Mouse (Mus musculus) heart, embryonic 11.5 days (tissue): Measurements from ENCODE around the gene Gstp2. TPM values are rescaled to one million over a fixed set of nuclear protein-coding genes. Genes with fewer than 3 reads are reported as not detected.
A peak's percentile ranks its signal among the peaks of the same experiment; 100 is the strongest.

Source experiments
- ATAC-seq: fragments of 200-750 bp; cut with Nextera tagmentation; replicated peaks from 2 replicates; pipeline ENCODE4 v1.8.0; 2017; ENCODE audit warnings: moderate library complexity; ENCODE audit not compliant: insufficient number of reproducible peaks, low FRiP score, low TSS enrichment
- H3K27ac ChIP-seq: fragments of 300-500 bp; sonication (generic); 2 replicates; pipeline ENCODE4 v1.5.1; 2014; ENCODE audit warnings: mild to moderate bottlenecking, low read depth, low read length
- H3K27me3 ChIP-seq: fragments of 300-500 bp; sonication (generic); 2 replicates; pipeline ENCODE4 v1.6.1; 2014; ENCODE audit warnings: mild to moderate bottlenecking, low read length, mixed read lengths; ENCODE audit not compliant: control insufficient read depth, insufficient read depth
- H3K36me3 ChIP-seq: fragments of 300-500 bp; sonication (generic); 2 replicates; pipeline ENCODE4 v1.6.1; 2014; ENCODE audit warnings: mild to moderate bottlenecking, low read length, moderate library complexity, mixed read lengths; ENCODE audit not compliant: control insufficient read depth, insufficient read depth
- H3K4me1 ChIP-seq: fragments of 300-500 bp; sonication (generic); 2 replicates; pipeline ENCODE4 v1.6.1; 2014; ENCODE audit warnings: low read length; ENCODE audit not compliant: control insufficient read depth, insufficient read depth
- H3K4me2 ChIP-seq: fragments of 300-500 bp; sonication (generic); 2 replicates; pipeline ENCODE4 v1.6.1; 2014; ENCODE audit warnings: mild to moderate bottlenecking, moderate library complexity
- H3K4me3 ChIP-seq: fragments of 300-500 bp; sonication (generic); 2 replicates; pipeline ENCODE4 v1.5.1; 2014; ENCODE audit warnings: low read depth, low read length
- H3K9ac ChIP-seq: fragments of 300-500 bp; sonication (generic); 2 replicates; pipeline ENCODE4 v1.6.1; 2014; ENCODE audit warnings: mild to moderate bottlenecking, low read depth, low read length, moderate library complexity
- H3K9me3 ChIP-seq: fragments of 300-500 bp; sonication (generic); replicated peaks from 2 replicates; pipeline ENCODE4 v1.6.1; 2016; ENCODE audit warnings: low read length; ENCODE audit not compliant: control insufficient read depth
- WGBS: fragments of 180-500 bp; shearing (Covaris S2); extraction: QIAGEN DNeasy Blood & Tissue Kit; methylation state at CpG from one replicate; pipeline ENCODE4 v1.1.7; 2014; ENCODE audit not compliant: insufficient replicate concordance; 5-methylcytosine and 5-hydroxymethylcytosine counted together
- polyA plus RNA-seq: library from polyadenylated mRNA; unstranded; fragments of >200 nt; fragmentation: Nextera tagmentation; extraction: Ambion mirVana; gene quantifications from 2 replicates; pipeline ENCODE4 v1.2.1, GENCODE M21; 2014

Gstp2 gene
- 2.9 and 3.4 TPM in 2 replicates for polyA plus RNA-seq

DNA sequence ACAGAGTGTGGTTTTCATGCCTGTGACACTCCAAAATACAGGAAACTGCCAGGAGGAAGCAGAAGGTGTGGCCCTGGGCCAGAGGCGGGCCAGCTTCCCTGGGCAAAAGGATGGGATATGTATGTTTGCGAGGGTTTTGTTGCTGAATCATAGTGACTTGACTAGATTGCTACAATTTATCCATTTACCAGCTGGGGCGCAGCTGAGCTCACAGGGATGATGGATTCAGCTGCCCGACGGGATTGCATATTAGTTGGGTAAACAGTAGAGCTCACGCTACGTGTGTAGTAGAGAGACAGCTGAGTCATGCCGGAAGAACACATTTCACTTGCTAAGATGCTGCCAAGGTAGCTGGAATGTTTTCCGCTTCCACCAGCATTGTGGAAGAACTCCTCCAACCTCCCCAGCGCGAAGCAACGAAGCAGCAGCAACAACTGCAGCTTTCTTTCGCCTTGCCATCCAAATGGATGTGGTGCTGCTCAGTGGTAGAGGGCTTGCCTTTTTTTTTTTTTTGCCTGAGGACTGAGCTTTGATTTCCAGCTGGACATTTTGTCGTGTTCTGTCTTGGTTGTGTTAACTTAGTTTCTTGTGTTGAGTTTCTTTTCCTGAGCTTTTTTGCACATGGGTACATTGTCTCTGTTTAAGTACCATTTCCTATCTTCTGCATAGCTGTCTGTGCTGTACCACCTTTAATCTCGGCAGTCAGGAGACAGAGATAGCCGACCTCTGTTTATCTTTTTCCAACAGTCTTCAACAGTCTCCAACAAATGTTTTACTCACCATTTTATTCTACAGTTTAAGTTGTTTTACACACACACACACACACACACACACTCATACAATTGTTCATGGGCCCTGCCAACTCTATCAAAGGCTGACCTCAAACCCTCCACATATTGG, at the start of gene Gstp2:
Gstp2 (minus strand) TSS at position 58 of the 900 bp plus-strand sequence.
- Histone ChIP-seq H3K4me2 (peak within 1 kb of the TSS; percentile 31), H3K4me3 (no peak within 1 kb of the TSS), H3K4me1 (no peaks in the 10 kb centered on the region), H3K27me3 (no peaks in the 10 kb centered on the region), H3K9ac (no peak within 1 kb of the TSS), H3K9me3 (no peaks in the 10 kb centered on the region), H3K36me3 (no peaks in the 10 kb centered on the region), H3K27ac (no peak within 1 kb of the TSS)
- 46% methylated on average over 16 of the region's 16 CpGs for WGBS
- ATAC-seq: peak; percentile 52; the same call in 1 of the 2 replicates

DNA sequence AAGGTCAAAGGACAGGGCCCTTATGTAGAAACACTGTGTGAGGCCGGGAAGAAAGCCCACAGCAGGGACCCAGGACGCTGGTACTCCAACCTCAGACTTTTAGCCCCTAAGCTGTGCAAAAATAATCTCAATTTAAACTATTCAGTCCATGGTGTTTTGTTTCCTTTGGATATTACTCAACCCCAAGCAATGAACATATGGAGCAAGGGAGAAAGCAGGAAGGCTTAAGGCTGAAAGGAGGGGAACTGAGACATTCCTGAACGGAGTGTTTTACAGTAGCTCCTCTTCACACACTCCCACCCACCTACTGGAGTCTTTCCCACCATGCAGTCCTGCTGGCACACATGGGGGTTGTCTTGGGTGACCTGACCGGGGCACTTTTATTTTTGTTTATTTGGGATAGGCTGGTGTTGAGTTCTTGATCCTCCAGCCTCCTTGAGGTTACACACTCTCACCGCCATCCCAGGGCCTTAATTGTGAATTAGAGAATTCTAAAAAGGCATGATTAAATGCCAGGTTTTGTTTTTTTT, 49.0 kb upstream of the Gstp2 start:
- 71% methylated on average over 5 of the region's 5 CpGs for WGBS
- no peak for ATAC-seq
- no peak overlapping the region for H3K4me2 ChIP-seq
- H3K4me3 ChIP-seq: no peak overlapping the region
- H3K27me3 ChIP-seq: peaks cover 4% of the 10 kb centered on the region
- H3K4me1 ChIP-seq: peaks cover 24% of the 10 kb centered on the region
- no peaks in the 10 kb centered on the region for H3K9me3 ChIP-seq
- H3K9ac ChIP-seq: no peak overlapping the region
- no peak overlapping the region for H3K27ac ChIP-seq
- no peaks in the 10 kb centered on the region for H3K36me3 ChIP-seq

DNA sequence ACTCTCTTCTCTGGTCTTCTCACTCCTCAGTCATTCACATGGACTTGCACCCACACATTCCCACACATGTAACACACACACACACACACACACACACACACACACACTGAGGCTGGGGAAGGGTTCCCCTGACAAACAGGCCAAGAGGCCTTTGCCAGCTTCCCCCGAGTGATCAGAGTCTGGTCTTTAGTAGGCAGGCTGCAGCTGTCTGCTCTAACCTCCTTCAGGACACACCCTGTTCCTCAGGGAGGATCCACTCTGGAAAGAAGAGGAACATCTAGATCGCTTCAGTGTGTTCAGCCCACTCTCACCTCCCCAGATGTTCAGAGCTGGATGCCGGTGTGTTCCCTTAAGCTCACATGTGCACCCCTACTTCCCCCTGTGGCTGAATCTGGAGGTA, 48.5 kb upstream of the Gstp2 start:
- H3K4me1 ChIP-seq: peaks cover 19% of the 10 kb centered on the region
- ATAC-seq: no peak
- H3K36me3 ChIP-seq: no peaks in the 10 kb centered on the region
- H3K27me3 ChIP-seq: no peaks in the 10 kb centered on the region; the same call in 1 of the 2 replicates
- no peak overlapping the region for H3K27ac ChIP-seq
- H3K4me3 ChIP-seq: no peak overlapping the region
- H3K9ac ChIP-seq: no peak overlapping the region
- WGBS: 83% methylated on average over 3 of the region's 3 CpGs
- H3K4me2 ChIP-seq: no peak overlapping the region
- H3K9me3 ChIP-seq: no peaks in the 10 kb centered on the region

- no peak overlapping the region for H3K9ac ChIP-seq
Measured at GRCm38 (mm10) chr19:4093772-4094171, 47.9 kb upstream of the Gstp2 start.

GRCm38 (mm10) chr19:4092750-4093149, 46.9 kb upstream of the Gstp2 start:
- 87% methylated on average over 3 of the region's 3 CpGs for WGBS

More at GRCm38 (mm10) chr19:4093772-4094171, 47.9 kb upstream of the Gstp2 start:
- Histone ChIP-seq H3K4me2 (no peak overlapping the region), H3K27me3 (peaks cover 4% of the 10 kb centered on the region), H3K4me3 (no peak overlapping the region), H3K27ac (no peak overlapping the region), H3K36me3 (no peaks in the 10 kb centered on the region), H3K9me3 (no peaks in the 10 kb centered on the region), H3K4me1 (peaks cover 15% of the 10 kb centered on the region)
- 66% methylated on average over 7 of the region's 7 CpGs for WGBS
- ATAC-seq: no peak

DNA sequence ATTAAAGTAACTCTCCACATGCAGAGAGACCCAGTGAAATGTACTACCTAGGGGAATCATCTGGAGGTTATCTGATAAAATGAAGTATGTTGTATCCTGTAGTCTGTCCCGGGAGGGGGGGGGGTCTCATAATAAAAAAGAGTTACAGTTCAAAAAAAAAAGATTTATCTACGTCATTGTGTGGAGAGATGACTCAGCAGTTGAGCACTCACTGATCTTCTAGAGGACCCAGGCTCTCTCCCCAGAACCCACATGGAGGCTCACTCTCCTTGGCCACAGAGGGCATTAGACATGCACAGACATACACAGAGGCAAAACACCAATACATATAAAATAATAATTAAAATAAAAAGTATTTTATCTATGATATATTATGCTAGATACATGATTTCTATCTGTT, 45.6 kb upstream of the Gstp2 start:
- H3K9me3 ChIP-seq: no peaks in the 10 kb centered on the region
- H3K4me1 ChIP-seq: peaks cover 3% of the 10 kb centered on the region; the same call in 1 of the 2 replicates
- no peak overlapping the region for H3K9ac ChIP-seq
- ATAC-seq: no peak
- H3K27ac ChIP-seq: no peak overlapping the region
- H3K36me3 ChIP-seq: no peaks in the 10 kb centered on the region
- H3K4me2 ChIP-seq: no peak overlapping the region
- 54% methylated on average over 2 of the region's 2 CpGs for WGBS
- H3K4me3 ChIP-seq: no peak overlapping the region
- peaks cover 7% of the 10 kb centered on the region for H3K27me3 ChIP-seq

More at GRCm38 (mm10) chr19:4092750-4093149, 46.9 kb upstream of the Gstp2 start:
- Histone ChIP-seq H3K27ac (no peak overlapping the region), H3K27me3 (peaks cover 7% of the 10 kb centered on the region), H3K4me3 (no peak overlapping the region), H3K9me3 (no peaks in the 10 kb centered on the region), H3K9ac (no peak overlapping the region), H3K4me1 (peaks cover 9% of the 10 kb centered on the region), H3K36me3 (no peaks in the 10 kb centered on the region), H3K4me2 (no peak overlapping the region)
- no peak for ATAC-seq

- WGBS: 86% methylated on average over 3 of the region's 3 CpGs
- Histone ChIP-seq H3K9ac (no peak overlapping the region), H3K36me3 (no peaks in the 10 kb centered on the region), H3K4me3 (no peak overlapping the region), H3K4me1 (no peaks in the 10 kb centered on the region), H3K27ac (no peak overlapping the region), H3K27me3 (peaks cover 9% of the 10 kb centered on the region), H3K4me2 (no peak overlapping the region), H3K9me3 (no peaks in the 10 kb centered on the region)
- ATAC-seq: no peak
Measured at GRCm38 (mm10) chr19:4090446-4090845, 44.6 kb upstream of the Gstp2 start.

- Histone ChIP-seq H3K4me1 (no peaks in the 10 kb centered on the region), H3K36me3 (no peaks in the 10 kb centered on the region), H3K4me3 (no peak overlapping the region), H3K4me2 (no peak overlapping the region), H3K27me3 (peaks cover 9% of the 10 kb centered on the region), H3K27ac (no peak overlapping the region), H3K9me3 (no peaks in the 10 kb centered on the region), H3K9ac (no peak overlapping the region)
- 75% methylated on average over 6 of the region's 6 CpGs for WGBS
- ATAC-seq: no peak
Measured at GRCm38 (mm10) chr19:4089128-4089527, 43.3 kb upstream of the Gstp2 start.
